Mouse (Mus musculus) kidney, embryonic 14.5 days (tissue): ENCODE results near the gene Hspb6. TPM values are rescaled to one million over a fixed set of nuclear protein-coding genes. Genes with fewer than 3 reads are reported as not detected.

ENCODE experiments used
- ATAC-seq: fragments of 200-750 bp; cut with Nextera tagmentation; 2 replicates; pipeline ENCODE4 v1.8.0; 2017; ENCODE audit warnings: moderate number of reproducible peaks, mild to moderate bottlenecking, moderate TSS enrichment, moderate library complexity; ENCODE audit not compliant: low FRiP score, low TSS enrichment
- H3K27ac ChIP-seq: fragments of 300-500 bp; sonication (generic); 2 replicates; pipeline ENCODE4 v1.5.1; 2014; ENCODE audit warnings: low read depth, mild to moderate bottlenecking, low read length, moderate library complexity, mixed read lengths
- H3K27me3 ChIP-seq: fragments of 300-500 bp; sonication (generic); 2 replicates; pipeline ENCODE4 v1.6.1; 2014; ENCODE audit warnings: mild to moderate bottlenecking, low read length; ENCODE audit not compliant: control insufficient read depth, insufficient read depth
- H3K36me3 ChIP-seq: fragments of 300-500 bp; sonication (generic); 2 replicates; pipeline ENCODE4 v1.6.1; 2014; ENCODE audit warnings: low read length, mixed read lengths; ENCODE audit not compliant: control insufficient read depth, insufficient read depth
- H3K4me1 ChIP-seq: fragments of 300-500 bp; sonication (generic); 2 replicates; pipeline ENCODE4 v1.6.1; 2014; ENCODE audit warnings: low read length, mixed read lengths; ENCODE audit not compliant: control insufficient read depth, insufficient read depth
- H3K4me2 ChIP-seq: fragments of 300-500 bp; sonication (generic); replicated peaks from 2 replicates; pipeline ENCODE4 v1.6.1; 2014; ENCODE audit warnings: low read depth, mild to moderate bottlenecking, low read length
- H3K4me3 ChIP-seq: fragments of 300-500 bp; sonication (generic); 2 replicates; pipeline ENCODE4 v1.5.1; 2014; ENCODE audit warnings: mild to moderate bottlenecking, low read length
- H3K9ac ChIP-seq: fragments of 300-500 bp; sonication (generic); 2 replicates; pipeline ENCODE4 v1.6.1; 2014; ENCODE audit warnings: low read depth, mild to moderate bottlenecking, low read length, moderate library complexity
- H3K9me3 ChIP-seq: fragments of 300-500 bp; sonication (generic); 2 replicates; pipeline ENCODE4 v1.6.1; 2016; ENCODE audit warnings: low read length; ENCODE audit not compliant: control insufficient read depth
- WGBS: fragments of 180-500 bp; shearing (Covaris S2); extraction: QIAGEN DNeasy Blood & Tissue Kit; methylation state at CpG from one replicate; pipeline ENCODE4 v1.1.7; 2014; 5-methylcytosine and 5-hydroxymethylcytosine counted together
- polyA plus RNA-seq: library from polyadenylated mRNA; unstranded; fragments of >200 nt; fragmentation: Nextera tagmentation; extraction: Ambion mirVana; gene quantifications from 2 replicates; pipeline ENCODE4 v1.2.1, GENCODE M21; 2014

The Hspb6 gene
- polyA plus RNA-seq, 1 experiment from 2014 or later, result 9.2 TPM

- ATAC-seq, result no peak
- Histone ChIP-seq H3K36me3 (peaks cover 33% of the 10 kb centered on the region), H3K4me1 (peaks cover 17% of the 10 kb centered on the region), H3K9ac (peak overlapping the region; percentile 64), H3K27ac (no peak overlapping the region), H3K4me3 (peak overlapping the region; percentile 44), H3K9me3 (no peaks in the 10 kb centered on the region), H3K27me3 (no peaks in the 10 kb centered on the region), H3K4me2 (peak overlapping the region; percentile 66)
- 15% methylated on average over 12 of the region's 12 CpGs for WGBS
Measured at GRCm38 (mm10) chr7:30558656-30559442, 6.9 kb downstream of the Hspb6 start.

DNA sequence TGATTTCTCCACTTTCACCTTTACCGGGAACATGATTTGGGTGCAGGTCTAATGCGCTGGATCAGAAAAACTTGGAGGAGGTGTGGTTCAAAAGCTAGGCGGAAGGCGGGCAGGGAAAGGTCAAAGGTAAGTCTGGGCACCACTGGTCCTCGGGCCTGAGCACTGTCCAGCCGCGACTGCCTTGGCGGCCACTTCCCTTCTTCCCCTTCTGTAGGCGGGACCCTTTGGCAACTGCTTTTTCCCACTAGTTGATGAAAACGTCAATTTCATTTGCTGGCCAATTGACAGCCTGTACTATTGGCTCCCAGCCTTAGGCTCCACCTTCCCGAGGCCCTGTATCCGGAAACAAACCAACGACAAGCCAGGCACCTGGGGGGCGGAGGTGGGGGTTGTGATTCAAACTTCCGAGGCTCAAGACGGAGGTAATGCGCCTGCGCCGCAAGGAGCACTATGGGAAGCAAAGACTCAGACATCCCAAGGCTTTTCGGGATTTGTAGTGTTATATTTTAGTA is 7.5 kb downstream of the Hspb6 start, which contains the start of gene Lin37:
Lin37 (minus strand) TSS at position 396 of the 512 bp plus-strand sequence.
- H3K4me2 ChIP-seq, result peak within 1 kb of the TSS; percentile 66
- peak within 1 kb of the TSS; percentile 44 for H3K4me3 ChIP-seq
- peak within 1 kb of the TSS; percentile 64 for H3K9ac ChIP-seq
- no peaks in the 10 kb centered on the region for H3K27me3 ChIP-seq
- WGBS, result 2% methylated on average over 20 of the region's 20 CpGs
- H3K27ac ChIP-seq, result no peak within 1 kb of the TSS
- peaks cover 22% of the 10 kb centered on the region for H3K4me1 ChIP-seq
- peaks cover 29% of the 10 kb centered on the region for H3K36me3 ChIP-seq
- H3K9me3 ChIP-seq, result no peaks in the 10 kb centered on the region
- peak; percentile 86 for ATAC-seq

DNA sequence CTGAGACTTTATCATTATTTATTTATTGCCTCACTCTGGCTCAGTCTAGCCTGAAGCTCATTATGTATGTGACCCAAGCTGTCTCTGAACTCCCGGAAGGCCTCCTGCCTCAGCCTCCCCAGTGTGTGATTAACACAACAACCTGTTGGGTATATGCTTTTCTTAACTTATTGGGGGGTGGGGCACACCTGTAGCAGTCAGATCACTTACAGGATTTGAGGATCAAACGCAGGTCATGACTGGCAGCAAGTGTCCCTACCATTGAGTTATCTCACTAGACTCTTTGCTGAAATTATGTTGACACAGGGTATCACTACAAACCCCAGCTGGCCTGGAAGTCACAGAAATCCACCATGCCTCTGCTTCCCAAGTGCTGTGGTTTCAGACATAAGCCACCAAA is 8.3 kb downstream of the Hspb6 start:
- Histone ChIP-seq H3K4me2 (peak overlapping the region; percentile 66; the same call in 1 of the 2 replicates), H3K27ac (no peak overlapping the region), H3K4me1 (peaks cover 22% of the 10 kb centered on the region), H3K27me3 (no peaks in the 10 kb centered on the region), H3K9ac (0 out of 2 replicates have a peak overlapping the region, but pooled peaks have one; percentile 5), H3K9me3 (no peaks in the 10 kb centered on the region), H3K4me3 (peak overlapping the region; percentile 44; the same call in 1 of the 2 replicates), H3K36me3 (peaks cover 28% of the 10 kb centered on the region)
- 66% methylated on average over 2 of the region's 2 CpGs for WGBS
- no peak for ATAC-seq

GRCm38 (mm10) chr7:30562526-30563116 is 10.6 kb downstream of the Hspb6 start:
- peaks cover 29% of the 10 kb centered on the region for H3K36me3 ChIP-seq
- H3K4me1 ChIP-seq, result peaks cover 22% of the 10 kb centered on the region
- peak overlapping the region; percentile 75 for H3K4me2 ChIP-seq
- no peaks in the 10 kb centered on the region for H3K27me3 ChIP-seq
- H3K4me3 ChIP-seq, result peak overlapping the region; percentile 81
- H3K9me3 ChIP-seq, result no peaks in the 10 kb centered on the region
- H3K9ac ChIP-seq, result peak overlapping the region; percentile 75
- H3K27ac ChIP-seq, result peak overlapping the region; percentile 94; the same call in 1 of the 2 replicates
- under 1% methylated on average over 27 of the region's 27 CpGs for WGBS
- ATAC-seq, result 0 out of 2 replicates have a peak, but pooled peaks have one; percentile 6

DNA sequence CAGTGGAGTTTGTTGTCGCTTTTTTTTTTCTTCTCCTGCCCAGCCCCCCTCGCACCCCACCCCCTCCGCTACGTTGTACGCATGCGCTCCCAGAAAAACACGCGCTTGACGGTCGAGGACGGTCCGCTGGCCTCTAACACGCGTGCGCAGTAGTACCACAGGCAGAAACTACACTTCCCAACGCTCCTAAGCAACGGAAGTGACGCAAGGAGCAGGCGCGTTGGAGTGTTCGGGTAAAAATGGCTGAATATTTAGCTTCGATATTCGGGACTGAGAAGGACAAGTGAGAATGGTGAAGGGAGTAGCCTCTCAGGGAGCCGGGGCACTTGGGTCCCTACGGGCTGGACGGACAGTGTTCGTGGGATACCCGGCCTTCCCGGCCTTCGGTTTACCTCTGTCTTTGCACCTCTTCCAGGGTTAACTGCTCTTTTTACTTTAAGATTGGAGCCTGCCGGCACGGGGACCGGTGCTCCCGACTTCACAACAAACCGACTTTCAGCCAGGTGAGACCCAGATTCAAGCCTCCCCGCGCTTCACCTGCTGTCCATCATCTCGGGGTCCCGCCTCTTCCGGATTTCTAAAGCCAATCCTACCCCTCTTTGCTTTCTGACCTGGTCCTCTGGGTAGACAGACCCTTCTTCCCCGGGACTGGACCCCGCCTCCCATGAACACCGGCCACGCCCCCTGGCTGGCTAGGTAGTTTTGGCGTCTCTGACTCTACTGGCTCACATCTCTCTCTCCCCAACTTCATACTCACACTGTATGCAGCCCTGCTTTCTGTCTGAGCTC is 11.3 kb downstream of the Hspb6 start, which contains the start of the genes U2af1l4, Gm49396 and Psenen:
U2af1l4 (plus strand) TSS at position 185 of the 789 bp plus-strand sequence.
Gm49396 (plus strand) TSS at position 228 of the 789 bp plus-strand sequence.
Psenen (minus strand) TSS at position 511 of the 789 bp plus-strand sequence.
- peaks cover 18% of the 10 kb centered on the region for H3K4me1 ChIP-seq
- peaks cover 33% of the 10 kb centered on the region for H3K36me3 ChIP-seq
- H3K9me3 ChIP-seq, result no peaks in the 10 kb centered on the region
- peak within 1 kb of the TSS; percentile 75 for H3K4me2 ChIP-seq
- H3K27me3 ChIP-seq, result no peaks in the 10 kb centered on the region
- peak; percentile 84 for ATAC-seq
- H3K4me3 ChIP-seq, result peak within 1 kb of the TSS; percentile 81
- H3K27ac ChIP-seq, result peak within 1 kb of the TSS; percentile 94
- H3K9ac ChIP-seq, result peak within 1 kb of the TSS; percentile 83
- WGBS, result under 1% methylated on average over 45 of the region's 45 CpGs

DNA sequence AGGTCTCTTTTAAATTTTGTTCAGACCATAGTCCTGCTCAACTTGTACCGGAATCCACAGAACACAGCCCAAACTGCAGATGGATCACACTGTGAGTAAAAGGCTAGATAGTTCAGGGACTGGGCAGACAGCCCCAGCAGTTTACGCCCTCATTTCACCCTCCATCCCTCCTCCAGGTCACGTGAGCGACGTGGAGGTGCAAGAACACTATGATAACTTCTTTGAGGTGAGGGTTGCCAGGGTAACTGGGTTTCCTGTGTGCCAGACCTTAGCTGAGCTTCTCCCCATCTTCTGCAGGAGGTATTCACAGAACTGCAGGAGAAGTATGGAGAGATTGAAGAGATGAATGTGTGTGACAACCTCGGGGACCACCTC is 11.9 kb downstream of the Hspb6 start:
- Histone ChIP-seq H3K27ac (no peak overlapping the region), H3K9me3 (no peaks in the 10 kb centered on the region), H3K27me3 (no peaks in the 10 kb centered on the region), H3K36me3 (peaks cover 39% of the 10 kb centered on the region), H3K4me3 (peak overlapping the region; percentile 81), H3K4me1 (peaks cover 13% of the 10 kb centered on the region; the same call in 1 of the 2 replicates), H3K9ac (peak overlapping the region; percentile 19; the same call in 1 of the 2 replicates), H3K4me2 (peak overlapping the region; percentile 38)
- WGBS, result 21% methylated on average over 6 of the region's 6 CpGs
- ATAC-seq, result no peak

DNA sequence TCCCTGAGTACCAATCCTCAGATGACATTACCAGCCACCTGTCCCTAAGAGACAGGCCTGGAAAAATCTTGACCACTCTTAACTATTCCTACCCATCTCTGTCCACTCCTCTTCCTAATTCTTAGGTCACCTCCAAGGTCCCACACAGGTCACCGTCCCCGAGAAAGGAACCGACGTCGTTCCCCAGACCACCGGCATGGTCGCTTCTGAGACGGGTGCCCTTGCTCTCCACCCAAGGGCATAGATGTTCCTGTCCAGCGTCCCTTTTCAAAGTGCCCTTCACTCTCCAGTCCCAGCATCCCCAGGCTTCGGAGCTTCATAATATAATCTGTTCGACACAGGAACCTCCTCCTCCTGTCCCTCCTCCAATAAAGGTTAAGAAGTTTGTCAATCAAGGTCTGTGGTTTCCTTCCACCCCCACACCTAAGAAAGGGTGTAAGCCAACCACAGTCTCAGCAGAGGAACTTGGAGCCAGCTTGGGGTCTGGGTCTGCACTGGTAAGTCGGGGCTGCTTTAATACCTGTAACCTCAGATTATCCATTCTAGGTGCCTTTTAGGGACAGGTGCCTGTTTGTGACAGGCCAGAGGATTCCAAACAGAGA is 13.1 kb downstream of the Hspb6 start, which contains the start of gene Igflr1:
Igflr1 (plus strand) TSS at position 458 of the 602 bp plus-strand sequence.
- Histone ChIP-seq H3K9ac (no peak within 1 kb of the TSS), H3K4me3 (no peak within 1 kb of the TSS), H3K4me2 (no peak within 1 kb of the TSS), H3K4me1 (peaks cover 13% of the 10 kb centered on the region; the same call in 1 of the 2 replicates), H3K36me3 (peaks cover 50% of the 10 kb centered on the region), H3K27ac (no peak within 1 kb of the TSS), H3K9me3 (no peaks in the 10 kb centered on the region), H3K27me3 (no peaks in the 10 kb centered on the region)
- 93% methylated on average over 12 of the region's 12 CpGs for WGBS
- no peak for ATAC-seq

DNA sequence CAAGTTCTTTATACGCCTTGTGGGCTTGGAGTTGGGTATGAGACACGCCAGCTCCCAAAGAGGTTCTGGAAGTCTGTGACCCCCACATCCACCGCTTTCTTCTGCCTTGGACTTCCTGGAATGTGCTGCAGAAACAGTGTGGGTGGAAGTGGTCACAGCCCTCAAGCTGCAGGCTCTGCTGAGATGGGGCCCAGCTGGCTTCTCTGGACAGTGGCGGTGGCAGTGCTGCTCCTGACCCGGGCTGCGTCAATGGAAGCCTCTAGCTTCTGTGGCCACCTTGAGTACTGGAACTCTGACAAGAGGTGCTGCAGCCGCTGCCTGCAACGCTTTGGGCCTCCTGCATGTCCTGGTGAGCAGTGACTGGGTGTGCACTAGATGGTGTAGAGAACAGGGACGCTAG is 14.1 kb downstream of the Hspb6 start:
- H3K4me1 ChIP-seq, result peaks cover 10% of the 10 kb centered on the region; the same call in 1 of the 2 replicates
- H3K4me2 ChIP-seq, result no peak overlapping the region
- no peak overlapping the region for H3K9ac ChIP-seq
- no peaks in the 10 kb centered on the region for H3K9me3 ChIP-seq
- H3K27ac ChIP-seq, result no peak overlapping the region
- H3K27me3 ChIP-seq, result no peaks in the 10 kb centered on the region
- H3K4me3 ChIP-seq, result no peak overlapping the region
- ATAC-seq, result no peak
- 79% methylated on average over 9 of the region's 9 CpGs for WGBS
- H3K36me3 ChIP-seq, result peaks cover 60% of the 10 kb centered on the region
